Mouse (Mus musculus) myocyte (in vitro differentiated cells): Measurements from ENCODE around the gene Hpd. TPM values are rescaled to one million over a fixed set of nuclear protein-coding genes. Genes with fewer than 3 reads are reported as not detected.

Experiments used
- H3K27me3 ChIP-seq: one replicate; pipeline ENCODE4 v1.6.1; 2011; ENCODE audit not compliant: control insufficient read depth, insufficient read depth, insufficient read length
- H3K36me3 ChIP-seq: one replicate; pipeline ENCODE4 v1.6.1; 2011; ENCODE audit not compliant: control insufficient read depth, insufficient read depth
- H3K4me2 ChIP-seq: one replicate; pipeline ENCODE4 v1.6.1; 2011; ENCODE audit warnings: low read depth, control low read depth
- H3K4me3 ChIP-seq: one replicate; pipeline ENCODE4 v1.5.1; 2011; ENCODE audit warnings: mild to moderate bottlenecking, control low read depth, moderate library complexity
- H3K79me2 ChIP-seq: one replicate; pipeline ENCODE4 v1.6.1; 2011; ENCODE audit not compliant: control insufficient read depth, insufficient read depth
- H3ac ChIP-seq: one replicate; pipeline ENCODE4 v1.6.1; 2011; ENCODE audit not compliant: control insufficient read depth, insufficient read length
- CEBPB ChIP-seq: IDR thresholded peaks from 2 replicates; pipeline ENCODE4 v1.6.1; 2011; ENCODE audit warnings: mild to moderate bottlenecking, moderate library complexity; ENCODE audit not compliant: poor library complexity, insufficient read depth, severe bottlenecking
- E2F4 ChIP-seq: IDR thresholded peaks from one replicate; pipeline ENCODE4 v1.6.1; 2011; ENCODE audit warnings: mild to moderate bottlenecking, control low read depth, moderate library complexity; ENCODE audit not compliant: insufficient read depth
- MAX ChIP-seq: IDR thresholded peaks from one replicate; pipeline ENCODE4 v1.6.1; 2011; ENCODE audit warnings: low read depth, mild to moderate bottlenecking, control low read depth
- MYOD1 ChIP-seq, 3 experiments: IDR thresholded peaks; one replicate each; pipeline ENCODE4 v1.6.1; 2011; ENCODE audit warnings: control low read depth in 2 of 3, low read depth in 2 of 3, mild to moderate bottlenecking in 2 of 3, moderate library complexity in 1 of 3; ENCODE audit not compliant: insufficient read length in 2 of 3, control insufficient read depth in 1 of 3
- MYOG ChIP-seq, 3 experiments: IDR thresholded peaks; one replicate each; pipeline ENCODE4 v1.6.1; 2011; ENCODE audit warnings: control low read depth in 2 of 3, low read depth in 2 of 3, mild to moderate bottlenecking in 2 of 3; ENCODE audit not compliant: insufficient read length in 2 of 3, control insufficient read depth in 1 of 3, insufficient read depth in 1 of 3
- POLR2A ChIP-seq: IDR thresholded peaks from one replicate; pipeline ENCODE4 v1.6.1; 2011; ENCODE audit warnings: low read depth, mild to moderate bottlenecking, control low read depth, moderate library complexity; ENCODE audit not compliant: insufficient read length
- POLR2AphosphoS2 ChIP-seq: IDR thresholded peaks from one replicate; pipeline ENCODE4 v1.6.1; 2011; ENCODE audit warnings: low read depth, control low read depth; ENCODE audit not compliant: insufficient read length
- REST ChIP-seq: IDR thresholded peaks from one replicate; pipeline ENCODE4 v1.6.1; 2011; ENCODE audit warnings: mild to moderate bottlenecking, control low read depth, moderate library complexity; ENCODE audit not compliant: insufficient read depth, insufficient read length
- SRF ChIP-seq: IDR thresholded peaks from one replicate; pipeline ENCODE4 v1.6.1; 2011; ENCODE audit warnings: low read depth; ENCODE audit not compliant: control insufficient read depth, insufficient read length
- TCF12 ChIP-seq: IDR thresholded peaks from one replicate; pipeline ENCODE4 v1.6.1; 2011; ENCODE audit warnings: mild to moderate bottlenecking, control low read depth; ENCODE audit not compliant: poor library complexity, insufficient read depth, severe bottlenecking
- TCF3 ChIP-seq: IDR thresholded peaks from one replicate; pipeline ENCODE4 v1.6.1; 2011; ENCODE audit warnings: low read depth, control low read depth; ENCODE audit not compliant: insufficient read length
- USF1 ChIP-seq: IDR thresholded peaks from one replicate; pipeline ENCODE4 v1.6.1; 2011; ENCODE audit warnings: low read depth, mild to moderate bottlenecking, control low read depth, moderate library complexity
- polyA plus RNA-seq: library from polyadenylated mRNA; unstranded; fragments of >200 nt; fragmentation: generic; extraction: Trizol; gene quantifications from one replicate; pipeline ENCODE4 v1.2.1, GENCODE M21; 2012; ENCODE audit warnings: missing spikeins

Hpd gene
- polyA plus RNA-seq, 1 experiment: not detected

DNA sequence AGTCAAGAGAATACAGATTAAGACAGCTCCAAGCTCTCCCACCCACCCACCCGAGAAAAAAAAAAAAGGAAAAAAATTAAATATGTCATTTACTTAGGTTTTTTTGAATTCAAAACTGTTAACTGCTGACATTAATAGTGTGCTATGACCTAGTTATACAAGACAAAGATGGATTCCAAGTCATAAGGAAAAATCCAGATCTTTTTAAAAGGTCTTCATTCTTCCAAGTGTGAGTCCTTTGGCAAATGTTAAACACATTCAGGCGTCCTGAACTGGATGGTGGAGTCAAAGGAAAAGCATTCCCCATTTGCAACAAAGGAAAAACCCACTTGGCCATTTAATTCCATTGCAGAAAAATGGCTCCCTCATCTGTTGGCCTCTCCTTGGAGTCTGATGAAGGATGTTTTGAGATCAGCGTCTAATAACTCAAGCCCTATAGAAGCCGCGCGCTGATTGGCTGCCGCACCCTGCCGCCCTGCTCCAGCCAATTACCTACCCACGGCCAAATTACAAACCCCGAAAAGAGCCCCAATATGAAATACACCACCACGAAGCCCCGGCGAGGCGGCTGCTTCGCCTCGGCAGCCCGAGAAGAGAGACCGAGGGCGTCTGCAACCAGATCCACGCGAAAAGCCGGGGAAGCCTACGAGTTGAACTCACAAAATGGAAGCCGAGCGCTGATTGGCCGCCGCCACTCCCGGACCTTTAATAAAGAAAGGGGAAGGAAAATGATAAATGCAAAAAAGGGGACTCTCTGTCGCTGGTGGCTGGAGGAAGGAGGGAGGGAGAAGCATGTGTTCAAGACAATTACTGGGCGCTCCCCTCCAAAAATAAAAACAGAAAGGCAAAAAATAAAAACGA is 41.6 kb downstream of the Hpd start:
- Histone ChIP-seq H3ac (peak overlapping the region; percentile 98), H3K27me3 (no peaks in the 10 kb centered on the region), H3K79me2 (peaks cover 35% of the 10 kb centered on the region), H3K4me2 (peak overlapping the region; percentile 97), H3K4me3 (peak overlapping the region; percentile 75), H3K36me3 (peaks cover 3% of the 10 kb centered on the region)
- TF ChIP-seq POLR2AphosphoS2 (peak; percentile 63), POLR2A (peak; percentile 64), MYOG (IDR thresholded peaks at IDR 0.05; ENCODE audit: control insufficient read depth in 1 of 3, insufficient read depth in 1 of 3, insufficient read length in 2 of 3, low read depth in 2 of 3) (no peak), USF1 (no peak)

DNA sequence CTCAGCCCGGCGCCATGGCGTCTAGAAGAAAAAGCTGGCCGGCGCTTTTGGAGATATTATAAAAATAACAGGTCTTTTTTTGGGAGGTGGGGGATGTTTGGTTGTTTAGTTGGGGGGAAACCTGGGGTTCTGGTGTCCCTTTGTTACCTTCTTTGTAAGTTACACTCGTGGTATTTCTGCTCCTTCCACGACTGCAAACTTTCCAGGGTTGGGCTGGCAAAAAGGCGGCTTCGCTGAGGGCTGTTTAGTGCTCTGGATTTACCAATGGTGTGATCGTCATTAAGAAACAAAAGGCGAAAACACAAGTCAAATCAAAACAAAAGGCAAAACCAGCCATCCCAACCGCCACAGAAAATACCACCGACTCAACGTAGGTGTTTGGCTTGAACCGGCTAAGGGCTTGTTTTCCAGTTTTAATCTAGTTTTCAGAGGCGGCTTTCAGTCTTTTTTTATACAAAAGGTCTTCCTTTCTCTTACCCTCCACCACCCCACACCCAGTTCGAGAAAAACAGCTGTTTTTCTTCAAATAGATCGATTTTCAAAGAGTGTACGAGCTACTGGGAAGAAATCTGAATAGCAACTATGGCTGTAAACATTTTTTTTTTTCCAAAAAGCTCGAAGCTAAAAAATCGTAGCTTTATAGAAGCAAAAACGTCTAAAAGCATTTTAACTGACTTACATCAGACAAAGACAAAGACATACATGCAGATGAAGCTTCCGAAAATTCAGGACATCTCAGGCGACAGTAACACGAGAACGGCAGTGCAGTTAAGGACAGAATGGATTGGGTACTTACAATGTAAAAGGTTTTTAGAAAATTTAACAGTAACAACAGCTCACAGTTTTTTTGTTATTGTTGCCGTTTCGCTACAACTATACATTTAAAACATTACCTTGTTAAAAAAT is 42.6 kb downstream of the Hpd start:
- Histone ChIP-seq H3K79me2 (peaks cover 31% of the 10 kb centered on the region), H3K4me3 (peak overlapping the region; percentile 75), H3K4me2 (peak overlapping the region; percentile 88), H3ac (peak overlapping the region; percentile 99), H3K36me3 (no peaks in the 10 kb centered on the region), H3K27me3 (no peaks in the 10 kb centered on the region)
- no peak for TF ChIP-seq MYOG (IDR thresholded peaks at IDR 0.05; ENCODE audit: control insufficient read depth in 1 of 3, insufficient read depth in 1 of 3, insufficient read length in 2 of 3, low read depth in 2 of 3)
- no peak for TF ChIP-seq MAX
- TF ChIP-seq TCF3: no peak
- peak; percentile 43 for TF ChIP-seq POLR2AphosphoS2
- TF ChIP-seq POLR2A: peak; percentile 60
- no peak for TF ChIP-seq CEBPB
- no peak for TF ChIP-seq REST

DNA sequence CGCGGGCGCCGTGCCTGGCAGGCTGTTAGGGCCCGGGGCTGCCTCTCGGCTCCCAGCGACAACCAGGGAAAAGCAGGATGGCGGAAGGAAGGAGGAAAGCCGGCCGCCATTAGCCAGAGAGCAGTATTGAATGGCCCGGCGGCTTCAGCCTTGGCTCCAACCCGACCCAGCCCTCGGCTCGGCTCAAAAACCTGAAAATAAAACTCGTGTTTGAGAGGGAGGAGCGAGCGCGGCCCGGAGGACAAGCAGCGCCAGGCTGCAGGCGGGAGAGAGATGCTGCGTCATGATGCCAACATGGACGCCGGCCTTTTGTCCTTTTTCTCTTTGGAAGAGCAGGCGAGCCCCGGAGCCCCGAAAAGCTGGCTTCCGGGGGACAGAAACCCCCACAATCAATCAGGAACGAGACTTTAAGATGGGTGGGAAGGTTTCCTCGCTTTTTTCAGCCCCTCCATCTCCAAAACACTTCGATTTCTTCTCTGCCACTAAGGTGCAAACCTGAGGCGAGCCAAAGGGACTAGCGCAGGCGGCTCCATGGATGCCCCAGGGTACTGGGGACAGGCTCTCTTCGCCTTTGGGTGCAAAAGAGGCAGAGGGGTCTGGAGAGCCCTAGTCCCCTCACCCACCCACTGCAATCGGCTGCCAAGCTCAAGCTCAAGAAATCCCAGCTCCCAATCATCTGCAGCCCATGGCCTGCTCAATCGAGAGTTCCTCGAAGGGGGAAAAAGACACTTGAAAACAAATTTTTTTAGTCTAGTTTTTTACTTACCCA is 43.4 kb downstream of the Hpd start:
- Histone ChIP-seq H3K27me3 (no peaks in the 10 kb centered on the region), H3K79me2 (peaks cover 22% of the 10 kb centered on the region), H3ac (peak overlapping the region; percentile 99), H3K4me2 (peak overlapping the region; percentile 88), H3K36me3 (no peaks in the 10 kb centered on the region), H3K4me3 (peak overlapping the region; percentile 75)
- TF ChIP-seq SRF: no peak
- TF ChIP-seq TCF3: no peak
- TF ChIP-seq MYOD1 (IDR thresholded peaks at IDR 0.05; ENCODE audit: control insufficient read depth in 1 of 3, insufficient read length in 2 of 3, low read depth in 2 of 3): no peak
- TF ChIP-seq POLR2AphosphoS2: peak; percentile 85
- TF ChIP-seq E2F4: no peak
- no peak for TF ChIP-seq MYOG (IDR thresholded peaks at IDR 0.05; ENCODE audit: control insufficient read depth in 1 of 3, insufficient read depth in 1 of 3, insufficient read length in 2 of 3, low read depth in 2 of 3)
- TF ChIP-seq REST: peak; percentile 20
- peak; percentile 75 for TF ChIP-seq POLR2A
- TF ChIP-seq USF1: no peak
- no peak for TF ChIP-seq TCF12
- no peak for TF ChIP-seq MAX
- no peak for TF ChIP-seq CEBPB

DNA sequence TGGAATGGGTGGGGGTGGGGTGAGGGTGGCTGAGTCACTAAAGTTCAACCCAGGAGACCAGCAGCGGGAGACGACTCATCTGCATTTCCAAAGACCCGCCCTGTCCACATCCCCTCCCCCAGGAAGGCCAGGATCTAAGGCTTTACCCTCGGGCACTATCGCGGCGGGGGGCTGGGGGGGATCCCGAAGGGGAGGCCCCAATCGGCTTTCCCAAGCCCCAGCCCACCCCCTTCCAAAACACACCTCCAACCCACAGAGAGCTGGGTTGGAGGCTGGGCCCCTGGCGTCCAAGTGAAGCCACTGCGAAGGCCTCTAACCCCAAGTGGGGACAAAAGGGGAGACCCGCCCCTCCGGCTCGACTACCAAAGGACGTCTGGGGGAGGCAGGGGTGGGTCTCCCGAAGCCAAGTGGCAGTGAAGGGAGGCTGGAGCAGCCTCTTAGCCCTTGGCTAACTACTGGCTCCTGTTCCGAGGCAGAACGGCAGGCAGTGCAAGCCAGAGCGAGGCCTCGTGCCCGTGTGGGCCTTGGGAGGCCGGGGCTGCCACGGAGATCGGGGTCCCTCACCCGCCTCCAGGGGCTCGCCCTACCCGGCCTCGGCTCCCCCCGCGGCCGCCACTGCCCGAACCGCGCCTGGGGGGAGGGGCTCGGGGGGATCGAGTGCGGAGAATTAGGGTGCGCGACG is 44.2 kb downstream of the Hpd start:
- TF ChIP-seq POLR2A: peak; percentile 89
- no peak for TF ChIP-seq CEBPB
- TF ChIP-seq SRF: no peak
- TF ChIP-seq TCF3: no peak
- peak; percentile 78 for TF ChIP-seq POLR2AphosphoS2
- TF ChIP-seq MAX: no peak
- peak; percentile 8 for TF ChIP-seq REST
- TF ChIP-seq E2F4: peak; percentile 41

More for the DNA sequence above, 44.2 kb downstream of the Hpd start:
- Histone ChIP-seq H3ac (peak overlapping the region; percentile 99), H3K4me3 (peak overlapping the region; percentile 75), H3K36me3 (no peaks in the 10 kb centered on the region), H3K27me3 (no peaks in the 10 kb centered on the region), H3K4me2 (peak overlapping the region; percentile 98), H3K79me2 (peaks cover 15% of the 10 kb centered on the region)
